Mouse (Mus musculus): ENCODE measurements at regions not wholly inside any gene's neighbourhood (a gene's known extent, or its start where the extent isn't known, plus 50 kb on each side); places are given as distances from the start of the nearest gene placed in this dataset.

DNA sequence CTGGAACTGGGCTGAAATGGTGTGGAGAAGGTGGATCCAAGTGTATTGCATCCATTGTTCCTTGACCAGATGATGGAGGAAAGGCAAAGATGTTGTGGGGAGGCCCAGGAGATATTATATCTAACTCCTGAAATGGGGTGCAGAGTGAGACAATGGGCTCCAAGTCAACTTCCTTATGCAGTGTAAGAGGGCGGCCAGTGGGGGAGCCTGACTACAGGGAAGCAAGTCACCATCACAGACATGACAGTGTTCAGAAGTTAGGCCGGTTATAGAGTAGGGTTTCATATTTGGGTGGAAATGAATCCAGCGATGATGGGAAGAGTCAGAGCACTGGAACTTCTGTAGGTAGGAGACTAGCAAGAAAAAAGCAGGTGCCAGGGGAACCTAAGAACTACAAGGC is 167.3 kb upstream of the Tas2r119 start:
- TF ChIP-seq CTCF (IDR thresholded peaks at IDR 0.05; ENCODE audit: low read depth): 0 out of 2 replicates have a peak, but pooled peaks have one; percentile 15
- no peak for TF ChIP-seq EP300 (IDR thresholded peaks at IDR 0.05; ENCODE audit: low read depth)

Data from liver, postnatal 0 days (tissue).